Mouse (Mus musculus): ENCODE measurements around the gene Btn1a1. TPM values are rescaled to one million over a fixed set of nuclear protein-coding genes. Genes with fewer than 3 reads are reported as not detected.

Btn1a1 gene
- polyA plus RNA-seq, 1 experiment from 2014 or later = 0.06 TPM

DNA sequence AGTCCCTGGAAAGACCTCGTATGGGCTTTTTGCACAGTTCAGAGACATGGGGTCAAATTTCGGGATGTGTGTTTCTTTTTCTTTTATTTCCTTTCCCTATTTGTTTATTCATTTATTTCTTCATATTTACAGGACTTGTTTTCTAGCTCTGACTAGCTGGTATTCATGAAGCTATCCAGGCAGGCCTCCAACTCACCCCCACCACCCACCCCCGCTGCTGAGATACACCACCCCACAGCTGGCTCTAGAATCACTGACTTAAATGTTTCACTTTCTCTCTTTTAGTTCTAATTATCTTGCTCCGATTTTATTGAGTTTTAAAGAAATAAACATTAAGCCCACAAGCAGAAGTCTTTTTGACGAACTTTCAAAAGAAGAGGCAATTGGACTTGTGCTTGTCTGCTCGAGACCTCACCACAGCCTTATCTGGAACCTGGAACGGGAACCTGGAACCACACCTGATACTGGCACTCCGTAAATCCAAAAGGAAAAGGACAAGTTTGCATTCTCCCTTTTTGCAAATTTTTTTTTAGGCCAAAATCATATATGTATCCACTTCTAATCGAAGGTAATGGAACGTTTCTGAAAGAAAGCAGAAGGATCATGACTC lies 35.8 kb downstream of the Btn1a1 start:
- Histone ChIP-seq H3K36me3 (ENCODE audit: control insufficient read depth, insufficient read depth) (no peaks in the 10 kb centered on the region), H3K9me3 (ENCODE audit: control insufficient read depth, low read length) (no peaks in the 10 kb centered on the region), H3K4me2 (ENCODE audit: low read length) (peak overlapping the region; percentile 78), H3K4me3 (replicated peaks; ENCODE audit: low read length) (peak overlapping the region; percentile 59), H3K27ac (ENCODE audit: low read length) (peak overlapping the region; percentile 86; the same call in 1 of the 2 replicates), H3K9ac (replicated peaks; ENCODE audit: low read depth, low read length) (peak overlapping the region; percentile 66), H3K27me3 (replicated peaks; ENCODE audit: control insufficient read depth, insufficient read depth, low read length) (no peaks in the 10 kb centered on the region), H3K4me1 (replicated peaks; ENCODE audit: control insufficient read depth, insufficient read depth, low read length) (peaks cover 19% of the 10 kb centered on the region)
- 36% methylated on average over 10 of the region's 10 CpGs for WGBS
- no peak for ATAC-seq

DNA sequence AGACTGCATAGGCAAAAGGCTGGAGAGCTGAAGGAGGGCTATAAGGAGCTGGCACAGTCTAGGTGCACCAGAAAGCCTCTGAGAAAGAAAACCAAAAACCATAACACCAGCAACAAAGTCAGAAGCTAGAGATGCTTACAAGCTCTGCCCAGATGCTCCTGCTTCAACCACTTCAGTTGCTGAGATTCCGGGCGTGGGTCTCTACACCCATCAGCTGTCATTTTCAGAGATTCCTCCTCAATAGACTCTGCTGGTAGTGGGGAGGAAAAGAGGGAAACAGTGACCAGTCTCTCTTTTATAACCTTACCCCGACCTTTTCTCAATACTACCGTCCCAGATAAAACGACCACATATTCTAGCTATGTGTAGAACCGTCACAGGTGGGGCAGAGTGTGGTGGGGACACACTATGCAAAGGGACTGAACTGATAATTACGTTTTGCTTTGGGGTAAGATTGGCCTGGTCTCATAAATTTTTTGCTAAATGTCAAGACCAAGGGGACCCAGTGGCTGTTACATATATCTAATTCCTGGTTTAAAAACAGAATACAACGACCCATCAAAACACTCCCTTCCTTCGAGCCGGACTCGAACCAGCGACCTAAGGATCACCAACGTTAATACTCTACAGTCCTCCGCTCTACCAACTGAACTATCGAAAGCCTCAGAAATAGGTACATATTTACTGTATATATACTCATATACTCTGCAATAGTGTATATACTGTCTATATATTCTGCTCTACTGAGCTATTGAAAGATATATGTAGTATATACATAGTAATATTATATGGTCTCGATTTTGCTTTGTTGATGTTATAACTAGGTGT lies 37.3 kb downstream of the Btn1a1 start:
- 50% methylated on average over 16 of the region's 16 CpGs for WGBS
- no peak overlapping the region for H3K27ac ChIP-seq (ENCODE audit: low read length)

DNA sequence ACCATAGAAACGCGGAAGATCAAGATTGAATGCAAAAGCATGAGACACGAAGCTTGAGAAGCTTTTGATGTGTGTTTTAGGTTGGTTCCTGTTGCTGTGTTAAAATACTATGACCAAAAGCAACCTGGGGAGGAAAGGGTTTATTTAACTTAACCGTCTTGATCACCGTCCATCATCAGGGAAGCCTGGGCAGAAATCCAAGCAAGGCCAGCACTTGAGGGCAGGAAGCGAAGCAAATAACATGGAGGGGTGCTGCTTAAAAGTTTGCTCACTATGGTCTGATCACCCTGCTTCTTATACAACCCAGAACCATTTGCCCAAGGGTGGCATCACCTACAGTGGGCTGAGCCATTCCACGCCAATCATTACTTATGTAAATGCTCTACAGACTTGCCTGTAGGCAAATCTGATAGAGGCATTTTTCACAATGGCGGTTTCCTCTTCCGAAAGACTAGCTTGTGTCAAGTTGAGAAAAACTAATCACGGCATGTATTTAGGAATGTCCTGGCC lies 38.2 kb downstream of the Btn1a1 start:
- Histone ChIP-seq H3K4me3 (replicated peaks; ENCODE audit: low read length) (no peak overlapping the region), H3K27ac (ENCODE audit: low read length) (no peak overlapping the region), H3K9ac (replicated peaks; ENCODE audit: low read depth, low read length) (no peak overlapping the region), H3K27me3 (replicated peaks; ENCODE audit: control insufficient read depth, insufficient read depth, low read length) (no peaks in the 10 kb centered on the region), H3K36me3 (ENCODE audit: control insufficient read depth, insufficient read depth) (no peaks in the 10 kb centered on the region), H3K4me1 (replicated peaks; ENCODE audit: control insufficient read depth, insufficient read depth, low read length) (peaks cover 29% of the 10 kb centered on the region), H3K4me2 (ENCODE audit: low read length) (no peak overlapping the region), H3K9me3 (ENCODE audit: control insufficient read depth, low read length) (no peaks in the 10 kb centered on the region)
- WGBS = 58% methylated on average over 10 of the region's 10 CpGs
- ATAC-seq = no peak

More for the DNA sequence above, 37.3 kb downstream of the Btn1a1 start:
- no peak for ATAC-seq
- Histone ChIP-seq H3K4me3 (replicated peaks; ENCODE audit: low read length) (no peak overlapping the region), H3K27me3 (replicated peaks; ENCODE audit: control insufficient read depth, insufficient read depth, low read length) (no peaks in the 10 kb centered on the region), H3K36me3 (ENCODE audit: control insufficient read depth, insufficient read depth) (no peaks in the 10 kb centered on the region), H3K9ac (replicated peaks; ENCODE audit: low read depth, low read length) (no peak overlapping the region), H3K9me3 (ENCODE audit: control insufficient read depth, low read length) (no peaks in the 10 kb centered on the region), H3K4me2 (ENCODE audit: low read length) (no peak overlapping the region), H3K4me1 (replicated peaks; ENCODE audit: control insufficient read depth, insufficient read depth, low read length) (peaks cover 24% of the 10 kb centered on the region)

DNA sequence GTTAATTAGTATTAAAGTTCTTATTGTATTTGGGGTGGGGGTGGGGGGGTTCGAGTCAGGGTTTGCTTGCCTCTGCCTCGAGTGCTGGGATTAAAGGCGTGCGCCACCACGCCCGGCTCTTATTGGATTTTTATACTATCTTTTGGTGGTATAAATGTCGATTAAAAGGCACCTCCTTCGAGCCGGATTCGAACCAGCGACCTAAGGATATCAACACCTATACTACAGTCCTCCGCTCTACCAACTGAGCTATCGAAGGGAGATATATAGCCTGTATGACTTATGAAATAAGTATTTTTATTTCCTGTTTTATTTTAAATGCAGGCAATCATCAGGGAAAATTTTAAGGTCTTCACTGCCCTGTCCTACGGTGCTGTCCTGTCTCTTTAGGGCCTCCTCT lies 38.8 kb downstream of the Btn1a1 start:
- 17% methylated on average over 14 of the region's 14 CpGs for WGBS
- Histone ChIP-seq H3K4me2 (ENCODE audit: low read length) (no peak overlapping the region), H3K9me3 (ENCODE audit: control insufficient read depth, low read length) (no peaks in the 10 kb centered on the region), H3K36me3 (ENCODE audit: control insufficient read depth, insufficient read depth) (peaks cover under 1% of the 10 kb centered on the region; the same call in 1 of the 2 replicates), H3K9ac (replicated peaks; ENCODE audit: low read depth, low read length) (no peak overlapping the region), H3K4me3 (replicated peaks; ENCODE audit: low read length) (no peak overlapping the region), H3K27ac (ENCODE audit: low read length) (no peak overlapping the region), H3K27me3 (replicated peaks; ENCODE audit: control insufficient read depth, insufficient read depth, low read length) (no peaks in the 10 kb centered on the region), H3K4me1 (replicated peaks; ENCODE audit: control insufficient read depth, insufficient read depth, low read length) (peaks cover 31% of the 10 kb centered on the region)
- no peak for ATAC-seq

DNA sequence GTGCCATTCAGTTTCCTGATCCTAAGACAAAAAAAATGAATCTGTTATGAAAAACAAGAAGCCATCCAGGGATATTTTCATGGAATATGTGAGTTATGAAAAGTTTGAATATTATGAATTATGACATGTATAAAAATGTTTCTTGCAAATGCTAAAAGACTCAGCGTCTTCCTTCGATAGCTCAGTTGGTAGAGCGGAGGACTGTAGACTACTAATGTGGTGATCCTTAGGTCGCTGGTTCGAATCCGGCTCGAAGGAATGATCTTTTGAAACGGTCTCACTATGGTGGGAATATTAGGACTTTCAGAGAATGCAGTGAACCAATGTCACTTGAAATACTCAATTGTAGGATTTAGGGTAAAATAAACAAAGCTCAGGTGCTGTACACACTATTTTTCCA lies 39.4 kb downstream of the Btn1a1 start:
- Histone ChIP-seq H3K4me1 (replicated peaks; ENCODE audit: control insufficient read depth, insufficient read depth, low read length) (peaks cover 31% of the 10 kb centered on the region), H3K4me2 (ENCODE audit: low read length) (no peak overlapping the region), H3K27me3 (replicated peaks; ENCODE audit: control insufficient read depth, insufficient read depth, low read length) (no peaks in the 10 kb centered on the region), H3K36me3 (ENCODE audit: control insufficient read depth, insufficient read depth) (peaks cover 6% of the 10 kb centered on the region; the same call in 1 of the 2 replicates), H3K9me3 (ENCODE audit: control insufficient read depth, low read length) (no peaks in the 10 kb centered on the region), H3K9ac (replicated peaks; ENCODE audit: low read depth, low read length) (no peak overlapping the region), H3K4me3 (replicated peaks; ENCODE audit: low read length) (no peak overlapping the region), H3K27ac (ENCODE audit: low read length) (no peak overlapping the region)
- ATAC-seq = no peak
- WGBS = 13% methylated on average over 8 of the region's 8 CpGs

DNA sequence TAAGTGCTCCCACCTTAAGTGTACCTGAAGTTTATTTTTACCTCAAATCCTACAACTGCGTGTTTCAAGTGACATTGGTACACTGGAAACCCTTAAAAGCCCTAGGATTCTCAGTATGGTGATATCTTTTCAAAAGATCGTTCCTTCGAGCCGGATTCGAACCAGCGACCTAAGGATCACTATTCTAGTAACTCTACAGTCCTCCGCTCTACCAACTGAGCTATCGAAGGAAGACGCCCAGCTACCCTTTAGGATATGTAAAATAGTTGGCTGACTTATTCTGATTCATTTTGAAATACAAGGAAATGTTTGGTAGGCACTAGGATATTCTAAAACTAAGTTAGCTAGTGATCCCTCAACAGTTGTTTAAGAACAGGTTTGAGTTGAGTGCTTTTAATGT lies 40.2 kb downstream of the Btn1a1 start:
- H3K4me1 ChIP-seq (replicated peaks; ENCODE audit: control insufficient read depth, insufficient read depth, low read length) = peaks cover 31% of the 10 kb centered on the region
- H3K36me3 ChIP-seq (ENCODE audit: control insufficient read depth, insufficient read depth) = peaks cover 8% of the 10 kb centered on the region; the same call in 1 of the 2 replicates
- no peaks in the 10 kb centered on the region for H3K27me3 ChIP-seq (replicated peaks; ENCODE audit: control insufficient read depth, insufficient read depth, low read length)
- no peaks in the 10 kb centered on the region for H3K9me3 ChIP-seq (ENCODE audit: control insufficient read depth, low read length)
- no peak overlapping the region for H3K4me3 ChIP-seq (replicated peaks; ENCODE audit: low read length)
- no peak overlapping the region for H3K9ac ChIP-seq (replicated peaks; ENCODE audit: low read depth, low read length)
- H3K27ac ChIP-seq (ENCODE audit: low read length) = no peak overlapping the region
- H3K4me2 ChIP-seq (ENCODE audit: low read length) = peak overlapping the region; percentile 21
- WGBS = 4% methylated on average over 9 of the region's 9 CpGs
- ATAC-seq = no peak

DNA sequence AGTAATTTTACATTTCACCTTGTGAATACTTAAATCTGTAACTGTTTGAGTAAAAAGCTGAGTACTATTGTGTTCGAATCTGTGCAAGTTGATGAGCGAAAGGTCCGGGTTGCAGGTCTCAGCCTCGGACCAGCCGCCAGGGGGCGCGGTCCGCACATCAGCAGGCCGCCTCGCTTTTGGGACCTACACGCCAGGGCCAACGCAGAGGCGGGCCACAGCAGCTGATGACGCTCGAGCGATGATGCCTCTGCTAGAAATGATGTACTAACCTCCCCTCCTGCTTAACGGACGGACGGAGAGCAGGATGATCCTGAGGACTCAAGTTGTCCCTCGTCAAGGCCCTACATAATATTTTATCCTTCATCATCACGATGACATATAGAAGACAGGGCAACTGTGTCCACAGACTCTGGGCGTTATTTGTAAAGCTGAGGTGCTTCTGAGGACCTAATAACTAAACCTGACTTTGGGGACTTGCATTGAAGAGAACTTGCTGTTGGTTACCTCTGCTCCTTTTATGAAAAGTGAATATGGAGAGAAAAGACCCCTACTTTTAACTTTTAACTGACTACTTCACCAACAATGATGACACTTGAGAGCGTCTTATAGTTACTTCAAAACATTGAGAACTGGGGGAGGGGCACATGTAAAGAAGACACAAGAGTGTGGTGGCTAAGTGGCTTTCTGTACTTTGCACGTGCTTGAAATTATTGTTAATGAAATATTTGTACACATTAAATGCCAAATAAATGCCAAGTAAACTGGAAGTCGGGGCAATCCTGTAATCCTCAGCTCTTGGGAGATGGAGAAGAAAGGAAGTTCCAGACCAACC lies 41.0 kb downstream of the Btn1a1 start:
- Histone ChIP-seq H3K36me3 (ENCODE audit: control insufficient read depth, insufficient read depth) (peaks cover 8% of the 10 kb centered on the region; the same call in 1 of the 2 replicates), H3K4me2 (ENCODE audit: low read length) (peak overlapping the region; percentile 66), H3K4me1 (replicated peaks; ENCODE audit: control insufficient read depth, insufficient read depth, low read length) (peaks cover 25% of the 10 kb centered on the region), H3K9me3 (ENCODE audit: control insufficient read depth, low read length) (no peaks in the 10 kb centered on the region), H3K4me3 (replicated peaks; ENCODE audit: low read length) (peak overlapping the region; percentile 43), H3K9ac (replicated peaks; ENCODE audit: low read depth, low read length) (peak overlapping the region; percentile 60), H3K27me3 (replicated peaks; ENCODE audit: control insufficient read depth, insufficient read depth, low read length) (no peaks in the 10 kb centered on the region), H3K27ac (ENCODE audit: low read length) (0 out of 2 replicates have a peak overlapping the region, but pooled peaks have one; percentile 31)
- 2% methylated on average over 25 of the region's 25 CpGs for WGBS
- ATAC-seq = peak; percentile 79

DNA sequence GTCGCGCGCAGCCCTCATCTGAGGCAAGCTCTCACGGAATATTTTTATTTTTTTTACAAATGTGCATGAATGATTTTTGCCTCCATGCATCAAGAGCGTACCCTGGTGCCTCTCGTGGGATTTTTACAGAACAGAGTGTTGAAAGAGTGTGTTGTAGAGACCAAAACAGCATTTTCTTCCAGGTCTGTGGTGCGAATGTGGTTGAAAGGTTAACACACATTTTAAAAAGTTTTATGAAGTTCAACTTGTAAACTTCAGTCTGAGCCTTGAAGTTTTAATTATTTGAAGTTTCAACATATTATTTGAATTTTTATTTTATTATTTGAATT lies 41.7 kb downstream of the Btn1a1 start:
- peak overlapping the region; percentile 85 for H3K27ac ChIP-seq (ENCODE audit: low read length)
- H3K4me1 ChIP-seq (replicated peaks; ENCODE audit: control insufficient read depth, insufficient read depth, low read length) = peaks cover 21% of the 10 kb centered on the region
- peaks cover 8% of the 10 kb centered on the region; the same call in 1 of the 2 replicates for H3K36me3 ChIP-seq (ENCODE audit: control insufficient read depth, insufficient read depth)
- no peaks in the 10 kb centered on the region for H3K9me3 ChIP-seq (ENCODE audit: control insufficient read depth, low read length)
- H3K27me3 ChIP-seq (replicated peaks; ENCODE audit: control insufficient read depth, insufficient read depth, low read length) = no peaks in the 10 kb centered on the region
- H3K4me3 ChIP-seq (replicated peaks; ENCODE audit: low read length) = peak overlapping the region; percentile 91
- ATAC-seq = peak; percentile 59; the same call in 1 of the 2 replicates
- 0% methylated on average over 7 of the region's 7 CpGs for WGBS
- peak overlapping the region; percentile 85 for H3K9ac ChIP-seq (replicated peaks; ENCODE audit: low read depth, low read length)
- H3K4me2 ChIP-seq (ENCODE audit: low read length) = peak overlapping the region; percentile 95

Measured in forebrain, embryonic 16.5 days (tissue).